Mouse (Mus musculus) ovary, postnatal 10 days (tissue): ENCODE results near the gene Fscn2.
A peak's percentile ranks its signal among the peaks of the same experiment; 100 is the strongest.
"Not testable (repeated sequence)": the region's sequence is repeated elsewhere in the genome, so short reads cannot be mapped to it uniquely, and the experiment has no call there.

ENCODE experiments used
- DNase-seq: peaks from one replicate; pipeline ENCODE4 v3.0.0; 2022; ENCODE audit warnings: low spot score

Gene Fscn2

DNA sequence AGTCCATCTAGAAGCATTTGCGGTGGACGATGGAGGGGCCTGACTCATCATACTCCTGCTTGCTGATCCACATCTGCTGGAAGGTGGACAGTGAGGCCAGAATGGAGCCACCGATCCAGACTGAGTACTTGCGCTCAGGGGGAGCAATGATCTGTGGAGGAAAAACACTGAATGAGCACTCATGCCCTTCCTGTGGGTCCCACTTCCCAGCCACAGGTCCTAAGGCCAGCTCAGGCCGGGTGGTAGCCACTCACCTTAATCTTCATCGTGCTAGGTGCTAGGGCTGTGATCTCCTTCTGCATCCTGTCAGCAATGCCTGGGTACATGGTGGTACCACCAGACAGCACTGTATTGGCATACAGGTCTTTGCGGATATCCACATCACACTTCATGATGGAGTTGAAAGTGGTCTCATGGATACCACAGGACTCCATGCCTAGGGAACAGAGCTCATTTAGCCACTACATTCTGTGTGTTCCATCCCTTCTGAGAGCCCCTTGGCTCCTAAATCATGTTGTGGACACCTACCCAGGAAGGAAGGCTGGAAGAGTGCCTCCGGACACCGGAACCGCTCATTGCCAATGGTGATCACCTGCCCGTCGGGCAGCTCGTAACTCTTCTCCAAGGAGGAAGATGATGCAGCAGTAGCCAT lies 14.8 kb upstream of the Fscn2 start:
- DNase-seq: peak; percentile 5

DNA sequence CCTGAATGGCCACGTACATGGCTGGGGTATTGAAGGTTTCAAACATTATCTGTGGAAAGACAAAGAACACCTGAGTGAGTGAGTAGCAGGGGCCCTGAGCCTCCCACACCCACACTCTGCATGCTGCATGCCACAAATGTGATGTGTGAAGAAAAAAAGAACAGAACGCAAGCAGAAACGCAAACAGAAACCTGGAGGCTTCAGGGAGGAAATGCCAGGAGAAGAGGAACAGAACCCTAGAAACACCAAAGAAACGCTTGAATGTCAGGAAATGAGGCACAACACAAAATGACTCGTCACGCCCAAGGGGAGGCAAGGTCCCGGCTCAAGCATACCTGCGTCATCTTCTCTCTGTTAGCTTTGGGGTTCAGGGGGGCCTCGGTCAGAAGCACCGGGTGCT lies 14.0 kb upstream of the Fscn2 start:
- DNase-seq: peak; percentile 4

DNA sequence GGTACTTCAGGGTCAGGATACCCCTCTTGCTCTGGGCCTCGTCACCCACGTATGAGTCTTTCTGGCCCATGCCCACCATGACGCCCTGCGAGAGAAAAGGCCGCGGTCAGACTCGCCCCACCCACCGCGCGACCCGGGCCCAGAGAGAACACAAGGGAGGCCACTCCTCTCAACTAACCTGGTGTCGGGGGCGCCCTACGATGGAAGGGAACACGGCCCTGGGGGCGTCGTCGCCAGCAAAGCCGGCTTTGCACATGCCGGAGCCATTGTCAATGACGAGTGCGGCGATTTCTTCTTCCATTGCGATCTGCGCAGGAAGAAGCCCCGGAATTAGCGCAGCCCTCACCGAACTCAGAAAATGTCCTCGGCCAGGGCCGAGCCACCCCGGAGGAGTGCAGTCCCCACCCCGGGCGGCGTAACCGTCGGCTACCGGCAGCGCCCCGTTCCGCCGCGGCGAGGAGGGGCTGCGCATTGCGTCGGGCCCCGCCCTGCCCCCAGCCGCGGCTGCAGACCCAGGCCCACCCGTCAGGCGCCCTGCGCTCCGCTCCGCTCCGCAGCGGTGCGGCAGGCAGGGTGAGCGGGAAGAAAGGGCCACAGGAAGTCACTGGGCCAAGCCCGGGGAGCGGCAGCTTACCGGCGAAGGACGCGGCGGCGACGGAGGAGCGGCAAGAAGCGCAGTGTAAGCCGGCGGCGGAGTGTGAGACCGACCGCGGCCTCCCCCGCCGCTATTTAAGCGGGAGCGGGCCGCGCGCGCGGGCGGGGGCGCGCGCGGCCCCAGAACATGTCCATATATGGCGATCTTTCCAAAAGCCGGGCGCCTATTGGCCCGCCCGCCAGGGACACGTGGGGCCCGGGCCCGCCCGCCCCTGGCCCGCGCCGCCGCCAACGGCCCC lies 13.3 kb upstream of the Fscn2 start, which contains the start of gene Actg1:
TSS of gene Actg1 (minus strand) at position 752 of the 893 bp plus-strand sequence.
- peak; percentile 81 for DNase-seq

DNA sequence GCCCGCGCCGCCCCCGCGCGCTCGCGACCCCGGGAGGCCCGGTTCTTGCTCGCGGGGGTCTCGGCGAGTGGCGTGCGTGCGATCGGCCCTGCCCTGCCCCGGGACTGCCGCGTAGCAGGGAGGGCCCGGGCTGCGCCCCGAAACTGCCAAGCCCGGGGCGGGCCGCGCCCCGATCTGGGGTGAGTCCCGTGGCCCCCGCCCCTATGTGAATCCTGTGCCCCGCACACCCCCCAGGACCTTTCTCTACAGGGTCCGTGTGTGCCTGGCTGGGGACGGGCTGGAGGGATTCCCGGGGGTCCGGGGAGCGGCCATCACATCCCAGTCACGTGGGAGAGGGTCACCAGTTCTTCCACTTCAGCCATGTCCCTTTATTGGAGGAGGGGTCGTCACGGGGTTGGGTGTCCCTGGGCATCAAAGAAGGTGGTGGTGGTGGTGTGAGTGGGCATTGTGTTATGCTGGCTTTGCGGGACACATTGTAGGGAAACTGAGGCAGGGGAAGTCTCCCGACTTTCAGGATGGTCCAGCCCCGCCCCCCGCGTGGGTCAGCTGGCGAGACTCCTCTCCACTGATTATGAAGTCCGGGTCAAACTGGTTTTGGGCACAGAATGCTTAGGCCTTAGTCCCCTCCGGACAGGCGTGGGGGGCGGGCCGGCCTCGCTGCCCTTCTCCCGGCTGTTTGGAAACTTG lies 12.5 kb upstream of the Fscn2 start:
- peak; percentile 62 for DNase-seq

DNA sequence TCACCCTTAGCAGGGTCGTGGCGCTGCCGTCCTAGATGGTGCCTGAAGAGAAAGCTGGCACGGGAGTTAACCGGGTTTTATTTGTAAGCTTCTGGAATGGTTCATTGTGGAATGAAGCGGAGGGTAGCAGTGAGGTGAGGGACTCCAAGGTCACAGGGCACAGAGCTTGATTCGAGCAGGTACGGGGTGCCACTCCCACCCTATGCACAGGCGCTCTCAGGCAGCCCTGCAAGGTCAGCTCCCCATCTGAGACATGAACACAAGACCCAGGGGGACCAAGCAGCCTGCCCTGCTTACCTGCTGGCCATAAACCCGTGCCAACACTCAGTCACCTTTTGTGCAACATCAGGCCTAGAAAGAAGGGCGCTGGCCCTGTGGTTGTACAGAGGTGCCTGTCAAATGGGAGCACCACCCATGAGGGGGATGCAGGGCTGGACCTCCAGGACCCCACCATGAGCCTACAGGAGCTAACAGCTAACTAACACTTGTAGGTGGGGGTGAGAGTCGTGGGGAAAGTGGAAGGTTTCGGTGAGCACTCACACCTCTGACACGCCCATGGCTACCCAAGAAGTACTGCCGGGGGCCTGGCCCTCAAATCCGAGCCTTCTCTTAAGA lies 11.9 kb upstream of the Fscn2 start:
- DNase-seq: no peak

DNA sequence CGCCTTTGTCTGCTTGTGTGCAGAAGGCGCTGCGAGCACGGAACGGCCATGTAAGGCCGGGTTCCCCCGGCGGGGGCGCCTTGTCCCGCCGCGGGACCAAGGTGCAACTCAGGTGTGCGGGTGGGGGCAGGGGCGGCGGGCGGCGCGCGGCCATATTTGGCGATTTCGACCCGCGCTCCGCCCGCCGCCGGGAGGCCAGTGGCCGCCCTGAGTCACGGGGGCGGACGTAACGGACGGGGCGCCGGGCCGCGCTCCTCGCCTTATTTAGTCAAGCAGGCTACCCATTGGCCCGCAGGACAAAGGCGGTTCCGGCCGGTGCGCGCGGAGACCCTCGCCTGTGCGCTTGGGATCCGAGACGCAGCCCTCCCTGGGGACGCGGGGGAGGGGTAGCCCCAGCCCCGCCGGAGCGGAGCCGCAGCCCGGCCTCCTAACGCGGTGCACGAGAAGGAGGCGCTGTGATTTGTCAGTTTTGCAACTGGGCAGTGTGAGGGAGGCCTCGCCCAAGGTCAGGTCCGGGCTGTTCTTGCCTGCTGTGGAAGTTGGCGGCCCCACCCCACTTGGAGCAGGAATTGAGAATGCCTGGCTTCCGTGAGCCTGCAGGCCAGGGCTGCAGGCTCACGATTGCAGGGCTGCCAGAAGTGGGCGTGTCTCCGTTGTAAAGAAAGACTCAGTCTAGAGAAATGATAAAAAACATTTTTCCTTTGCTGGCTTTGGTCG lies 11.2 kb upstream of the Fscn2 start:
- peak; percentile 86 for DNase-seq

DNA sequence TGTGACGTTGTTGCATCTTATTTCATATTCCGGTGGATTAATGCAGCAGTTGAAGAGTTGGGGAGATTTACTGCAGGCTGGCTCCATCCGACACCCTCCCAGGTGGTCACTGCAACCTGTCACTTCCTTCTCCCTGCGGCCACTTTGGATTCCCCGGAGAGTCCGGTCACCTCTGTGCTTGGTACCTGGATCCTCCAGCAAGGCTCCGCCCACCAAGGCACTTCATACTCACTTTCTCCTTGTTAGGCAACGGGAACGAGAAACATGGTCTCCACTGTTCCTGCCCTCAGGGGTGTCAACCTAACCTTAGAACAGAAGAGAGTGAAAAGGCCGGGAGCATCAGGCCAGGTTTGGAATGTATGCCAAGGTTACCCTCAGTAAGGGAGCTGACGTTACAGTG lies 10.6 kb upstream of the Fscn2 start:
- DNase-seq: no peak

DNA sequence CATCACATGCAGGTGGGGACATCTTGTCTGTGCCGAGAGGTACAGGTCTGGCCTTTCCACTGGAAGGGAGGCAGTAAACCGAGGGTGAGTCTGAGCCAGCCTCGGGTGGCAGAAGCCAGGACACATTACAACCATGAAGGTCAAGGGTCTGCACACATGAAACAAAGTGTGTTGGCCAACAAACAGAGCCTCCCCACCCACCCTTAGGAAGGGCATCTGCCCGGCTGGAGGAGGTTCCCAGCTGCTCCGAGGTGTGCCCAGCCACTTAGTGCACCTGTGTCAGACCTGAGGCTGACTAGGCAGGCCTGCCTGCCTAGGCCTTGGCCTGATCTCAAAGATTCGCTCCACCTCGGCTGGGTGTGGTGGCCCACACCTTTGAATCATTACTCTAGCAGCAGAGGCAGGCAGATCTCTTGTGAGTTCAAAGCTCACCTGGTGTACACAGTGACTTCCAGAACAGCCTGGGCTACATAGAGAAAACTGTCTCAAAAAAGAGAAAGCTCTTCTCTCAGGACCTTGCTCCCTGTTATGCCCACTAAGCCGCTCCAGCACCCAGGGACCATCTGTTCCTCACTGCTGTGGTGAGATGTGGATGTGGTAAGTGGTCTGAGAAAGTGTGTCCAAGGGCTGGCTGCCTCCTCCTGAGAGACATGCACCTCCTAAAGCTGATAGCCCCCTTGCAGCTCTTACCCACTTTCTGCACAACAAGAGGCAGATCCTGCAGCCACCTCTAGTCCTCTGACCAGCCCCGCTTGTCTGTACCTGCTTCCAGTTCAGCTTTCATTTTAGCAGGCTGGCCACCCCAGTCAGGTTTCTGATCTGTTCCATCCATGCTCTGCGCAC lies 9.9 kb upstream of the Fscn2 start:
- DNase-seq: no peak

DNA sequence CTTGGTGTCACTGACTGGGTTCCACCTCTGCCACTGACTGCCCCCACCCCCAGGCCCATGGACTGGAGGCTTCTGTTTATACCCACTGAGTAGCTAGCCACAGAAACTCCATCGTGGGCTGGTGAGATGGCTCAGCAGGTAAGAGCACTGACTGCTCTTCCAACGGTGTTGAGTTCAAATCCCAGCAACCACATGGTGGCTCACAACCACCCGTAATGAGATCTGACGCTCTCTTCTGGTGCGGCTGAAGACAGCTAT lies 9.3 kb upstream of the Fscn2 start:
- DNase-seq: not testable (repeated sequence)

DNA sequence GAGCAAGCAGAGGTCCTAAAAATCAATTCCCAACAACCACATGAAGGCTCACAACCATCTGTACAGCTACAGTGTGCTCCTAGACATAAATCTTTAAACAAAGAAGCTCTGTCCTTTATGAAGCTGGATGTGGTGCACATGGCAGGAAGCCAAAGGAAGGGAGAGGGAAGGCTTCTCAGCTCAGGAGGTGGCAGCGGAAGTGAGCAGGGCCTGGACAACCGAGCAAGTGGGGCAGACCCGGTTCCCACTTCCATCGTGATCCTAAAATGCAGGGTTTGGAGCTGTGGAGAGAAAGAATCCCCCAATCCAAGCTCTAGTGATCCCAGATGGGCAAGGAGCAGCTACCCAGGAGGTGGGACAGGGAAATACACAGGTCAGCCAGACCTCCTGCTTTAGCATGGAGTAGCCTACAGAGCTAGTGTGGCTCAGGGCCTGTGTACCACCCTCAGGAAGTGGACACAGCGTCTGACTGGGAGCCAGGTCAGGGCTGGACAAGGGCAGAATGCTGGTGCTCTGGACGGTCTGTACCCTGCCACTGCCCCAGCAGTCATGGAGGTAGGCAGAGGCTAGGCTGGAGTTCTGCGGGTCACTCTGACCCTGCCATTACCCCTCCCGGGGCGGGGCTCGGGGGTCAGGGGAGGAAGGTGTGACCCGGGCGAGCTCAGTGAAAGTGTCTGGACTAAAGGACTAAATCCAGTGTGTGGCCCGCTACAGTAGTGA lies 8.6 kb upstream of the Fscn2 start:
- DNase-seq: no peak

DNA sequence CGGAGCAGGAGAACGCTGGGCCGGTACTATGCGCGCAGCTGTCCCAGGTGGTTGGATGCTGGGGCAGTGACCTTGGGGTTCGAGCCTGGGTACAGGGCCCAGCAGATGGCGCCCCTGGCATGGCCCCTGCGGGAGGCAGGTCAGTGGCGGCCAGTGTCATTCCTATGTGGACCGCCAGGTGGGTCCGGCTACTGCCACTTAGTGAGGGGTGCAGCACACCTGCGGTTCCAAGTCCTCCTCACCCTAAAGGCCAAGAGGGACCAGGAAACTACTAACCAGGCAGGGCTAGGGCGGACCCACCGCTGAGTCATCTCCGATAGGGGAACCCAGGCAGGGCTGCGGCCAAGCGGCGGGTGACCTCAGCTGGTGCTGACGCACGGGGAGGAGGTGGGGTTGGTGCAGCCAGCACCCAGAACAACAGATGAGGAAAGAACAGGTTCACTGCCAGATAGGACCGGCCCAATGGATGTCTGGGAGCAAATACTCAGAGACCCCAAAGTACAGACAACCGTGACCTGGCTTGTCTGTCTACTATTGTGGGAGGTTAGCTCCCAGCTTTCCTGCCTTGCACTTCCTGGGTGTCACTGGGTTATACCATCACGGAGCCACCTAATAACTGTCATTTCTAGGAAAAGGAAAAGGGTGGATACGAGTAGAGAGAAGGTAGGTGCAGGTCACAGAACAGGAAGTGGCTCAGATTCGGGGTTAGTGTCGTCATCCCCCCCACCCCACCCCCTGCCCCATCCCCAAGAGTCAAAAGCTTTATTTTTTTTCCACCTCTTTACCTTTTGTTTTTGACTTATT lies 7.6 kb upstream of the Fscn2 start:
- DNase-seq: peak; percentile 79

DNA sequence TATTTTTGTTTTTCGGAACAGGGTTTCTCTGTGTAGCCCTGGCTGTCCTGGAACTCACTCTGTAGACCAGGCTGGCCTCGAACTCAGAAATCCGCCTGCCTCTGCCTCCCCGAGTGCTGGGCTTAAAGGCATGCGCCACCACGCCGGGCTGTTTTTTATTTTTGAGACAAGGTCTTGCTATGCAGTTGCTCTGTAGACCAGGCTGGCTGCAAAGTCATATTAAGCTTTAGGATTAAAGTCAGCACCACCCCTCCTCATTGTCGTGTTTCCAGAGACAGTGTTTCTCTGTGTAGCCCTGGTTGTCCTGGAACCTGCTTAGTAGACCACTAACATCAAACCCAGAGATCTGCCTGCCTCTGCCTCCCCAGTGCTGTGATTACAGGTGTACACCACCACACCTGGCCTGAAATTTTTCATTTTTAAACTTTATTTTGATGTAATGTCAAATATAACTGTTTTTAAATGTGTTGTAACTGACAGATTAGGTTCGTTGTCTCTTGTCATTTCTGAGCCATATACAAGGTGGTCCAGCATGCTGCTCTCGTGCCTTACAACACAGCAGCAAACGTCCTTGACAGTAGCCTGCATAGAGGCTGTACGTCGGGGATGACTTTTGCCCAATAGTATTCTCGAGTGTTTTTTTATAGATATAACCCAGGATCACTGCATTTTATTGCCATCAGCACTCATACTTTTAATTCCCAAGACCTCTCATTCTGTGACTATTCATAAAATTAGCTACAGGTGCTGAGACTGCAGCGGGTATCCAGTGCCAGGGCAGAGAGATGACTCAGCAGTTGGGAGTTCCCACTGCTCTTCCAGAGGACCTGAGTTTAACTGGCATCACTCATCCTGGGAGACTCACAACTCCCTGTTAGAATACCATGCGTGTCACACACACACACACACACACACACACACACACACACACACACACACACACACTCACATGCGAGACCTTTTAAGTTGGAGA lies 6.7 kb upstream of the Fscn2 start:
- DNase-seq: no peak

DNA sequence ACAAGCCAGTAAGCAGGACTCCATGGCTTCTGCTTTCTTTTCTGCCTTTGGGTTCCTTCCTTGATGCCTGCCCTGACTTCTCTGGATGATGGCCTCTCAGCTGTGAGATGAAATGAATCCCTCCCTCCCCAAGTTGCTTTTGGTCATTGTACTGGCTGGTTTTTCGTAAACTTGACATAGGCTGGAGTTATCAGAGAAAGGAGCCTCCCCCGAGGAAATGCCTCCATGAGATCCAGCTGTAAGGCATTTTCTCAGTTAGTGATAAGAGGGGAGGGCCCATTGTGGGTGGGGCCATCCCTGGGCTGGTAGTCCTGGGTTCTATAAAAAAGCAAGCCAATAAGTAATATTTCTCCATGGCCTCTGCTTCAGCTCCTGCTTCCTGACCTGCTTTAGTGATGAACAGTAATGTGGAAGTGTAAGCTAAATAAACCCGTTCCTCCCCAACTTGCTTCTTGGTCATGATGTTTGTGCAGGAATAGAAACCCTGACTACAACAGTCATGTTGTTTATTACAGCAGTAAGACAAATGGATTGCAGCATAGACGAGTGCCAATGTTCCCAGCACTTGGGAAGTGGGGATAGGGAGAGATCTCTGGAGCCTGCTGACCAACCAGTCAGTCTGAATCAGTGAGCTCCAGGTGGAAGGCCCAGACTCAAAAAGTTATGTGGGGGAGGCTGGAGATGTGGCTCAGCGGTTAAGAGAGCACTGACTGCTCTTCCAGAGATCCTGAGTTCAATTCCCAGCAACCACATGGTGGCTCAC lies 5.9 kb upstream of the Fscn2 start:
- DNase-seq: no peak

DNA sequence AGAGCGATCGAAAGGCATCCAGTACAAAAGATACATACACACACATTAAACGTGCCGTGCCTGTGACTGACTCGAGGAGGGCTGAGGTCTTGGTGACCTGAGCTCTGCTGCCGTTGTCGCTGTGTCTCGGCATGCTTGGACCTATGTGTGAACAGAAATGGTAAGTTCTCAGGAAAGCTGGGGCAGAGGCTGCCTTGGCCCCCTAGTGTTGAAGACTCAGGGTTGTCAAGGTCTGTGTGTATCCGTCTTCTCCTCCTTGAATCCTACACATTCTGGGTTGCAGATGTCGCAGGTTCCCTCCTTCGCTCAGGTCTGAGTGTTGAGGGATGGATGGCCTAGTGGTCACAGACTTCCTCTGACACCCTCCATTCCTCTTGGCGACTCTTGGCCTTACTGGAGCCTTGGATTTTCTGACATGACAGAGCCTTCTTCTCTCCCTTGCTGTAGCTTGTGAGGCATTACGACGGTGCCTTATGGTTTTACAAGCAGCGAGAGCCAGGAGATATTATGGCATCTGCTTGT lies 5.0 kb upstream of the Fscn2 start:
- no peak for DNase-seq

DNA sequence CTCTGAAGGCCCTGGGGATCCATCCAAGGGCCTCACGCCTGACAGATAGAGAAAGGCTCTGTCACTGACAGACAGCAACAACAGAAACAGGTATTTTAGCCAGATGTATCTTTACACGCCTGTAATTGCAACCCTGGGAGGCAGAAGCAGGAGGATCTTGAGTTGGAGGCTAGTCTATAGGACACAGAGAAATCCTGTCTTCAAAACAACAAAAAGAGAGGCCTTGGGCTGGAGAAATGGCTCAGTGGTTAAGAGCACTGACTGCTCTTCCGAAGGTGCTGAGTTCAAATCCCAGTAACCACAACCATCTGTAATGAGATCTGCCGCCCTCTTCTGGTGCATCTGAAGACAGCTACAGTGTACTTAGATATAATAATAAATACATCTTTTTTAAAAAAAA lies 4.4 kb upstream of the Fscn2 start:
- no peak for DNase-seq

DNA sequence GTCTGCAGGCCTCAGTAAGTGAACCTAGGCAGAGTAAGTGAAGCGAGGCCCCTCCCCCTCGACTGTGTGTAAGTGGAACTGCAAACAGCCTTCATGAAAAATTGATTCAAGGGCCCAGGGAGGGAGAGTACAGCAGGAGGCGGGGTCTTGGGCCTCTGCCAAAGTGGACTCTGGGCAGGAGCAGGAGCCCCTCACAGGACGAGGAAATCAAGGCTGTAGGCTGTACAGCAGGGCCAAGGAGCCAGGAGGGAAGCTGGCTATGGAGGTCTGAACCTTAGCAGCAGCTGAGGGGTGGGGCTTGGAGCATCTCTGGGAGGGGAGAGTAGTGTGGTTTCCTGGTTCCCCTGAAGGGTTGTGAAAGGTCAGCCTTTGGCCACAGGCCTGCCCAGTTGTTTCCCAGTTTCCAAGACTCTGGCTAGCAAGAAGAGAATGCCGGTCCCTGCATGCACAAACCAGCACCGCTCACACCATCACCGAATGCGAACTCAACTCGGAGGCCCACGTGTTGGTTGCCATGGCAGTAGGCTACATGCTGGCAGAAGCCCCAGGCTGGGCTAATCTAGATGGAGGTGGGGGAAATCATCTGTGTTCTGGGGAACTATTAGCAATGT lies 3.4 kb upstream of the Fscn2 start:
- peak; percentile 56 for DNase-seq

DNA sequence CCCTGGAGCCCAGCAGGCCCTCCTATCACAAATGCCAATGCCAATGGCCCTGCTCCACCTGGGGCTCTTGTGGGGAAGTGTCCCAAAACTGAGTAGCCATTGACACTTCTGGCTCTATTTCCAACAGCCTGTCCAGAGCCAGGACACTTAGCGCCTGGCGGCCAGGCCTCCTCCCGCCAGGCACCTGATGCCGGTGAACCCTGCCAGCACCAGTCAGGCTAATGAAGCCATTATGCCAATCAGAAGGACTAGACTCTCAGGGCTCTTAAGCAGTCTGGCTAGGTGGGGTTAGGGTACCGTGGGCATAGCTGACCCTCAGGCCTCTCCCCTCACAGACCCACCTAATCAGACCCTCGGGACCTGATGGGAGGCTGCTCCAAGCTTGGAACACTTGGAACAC lies 1.9 kb upstream of the Fscn2 start:
- no peak for DNase-seq
